Mouse (Mus musculus): ENCODE results near the gene Palld. TPM values are rescaled to one million over a fixed set of nuclear protein-coding genes. Genes with fewer than 3 reads are reported as not detected.

Gene Palld
- polyA plus RNA-seq, 1 experiment: 147 TPM

- no peak for DNase-seq (ENCODE audit: low spot score)
These were observed 345.5 kb downstream of the Palld start for GRCm38 (mm10) chr8:61557036-61557435.

- no peak for DNase-seq (ENCODE audit: low spot score)
These were observed 346.3 kb downstream of the Palld start for GRCm38 (mm10) chr8:61556219-61556618.

GRCm38 (mm10) chr8:61555343-61555742 lies 347.1 kb downstream of the Palld start:
- DNase-seq (ENCODE audit: low spot score): no peak

GRCm38 (mm10) chr8:61552755-61553402 lies 349.6 kb downstream of the Palld start:
- no peak for DNase-seq (ENCODE audit: low spot score)

- DNase-seq (ENCODE audit: low spot score): no peak
These were observed 350.3 kb downstream of the Palld start for GRCm38 (mm10) chr8:61552221-61552620.

GRCm38 (mm10) chr8:61550006-61550748 lies 352.3 kb downstream of the Palld start:
- no peak for DNase-seq (ENCODE audit: low spot score)

- DNase-seq (ENCODE audit: low spot score): no peak
These were observed 352.9 kb downstream of the Palld start for GRCm38 (mm10) chr8:61549585-61549984.

- peak; percentile 73 for DNase-seq (ENCODE audit: low spot score)
These were observed 362.5 kb downstream of the Palld start for GRCm38 (mm10) chr8:61539828-61540500.

GRCm38 (mm10) chr8:61537471-61537870 lies 365.0 kb downstream of the Palld start:
- DNase-seq (ENCODE audit: low spot score): no peak

GRCm38 (mm10) chr8:61535472-61535871 lies 367.0 kb downstream of the Palld start:
- no peak for DNase-seq (ENCODE audit: low spot score)

GRCm38 (mm10) chr8:61533356-61533926 lies 369.0 kb downstream of the Palld start:
- no peak for DNase-seq (ENCODE audit: low spot score)

- no peak for DNase-seq (ENCODE audit: low spot score)
These were observed 369.7 kb downstream of the Palld start for GRCm38 (mm10) chr8:61532831-61533230.

GRCm38 (mm10) chr8:61531944-61532795 lies 370.3 kb downstream of the Palld start:
- DNase-seq (ENCODE audit: low spot score): no peak

GRCm38 (mm10) chr8:61528642-61529041 lies 373.8 kb downstream of the Palld start:
- no peak for DNase-seq (ENCODE audit: low spot score)

- no peak for DNase-seq (ENCODE audit: low spot score)
These were observed 374.3 kb downstream of the Palld start for GRCm38 (mm10) chr8:61528197-61528596.

- no peak for DNase-seq (ENCODE audit: low spot score)
These were observed 375.5 kb downstream of the Palld start for GRCm38 (mm10) chr8:61527037-61527436.

GRCm38 (mm10) chr8:61522132-61522531 lies 380.4 kb downstream of the Palld start:
- no peak for DNase-seq (ENCODE audit: low spot score)

- no peak for DNase-seq (ENCODE audit: low spot score)
These were observed 384.8 kb downstream of the Palld start for GRCm38 (mm10) chr8:61517502-61518185.

GRCm38 (mm10) chr8:61516745-61517501 lies 385.6 kb downstream of the Palld start:
- no peak for DNase-seq (ENCODE audit: low spot score)
